Mouse (Mus musculus) megakaryocyte, embryonic 14.5 days (primary cell): ENCODE results near the gene Slc26a11.

Experiments
- FLI1 ChIP-seq: IDR thresholded peaks from 2 replicates; pipeline ENCODE4 v1.6.1; 2012; ENCODE audit warnings: low read length, inconsistent platforms, mixed read lengths
- GATA1 ChIP-seq: IDR thresholded peaks from 3 replicates; pipeline ENCODE4 v1.6.1; 2012; ENCODE audit warnings: mixed read lengths, low read length, inconsistent platforms, borderline replicate concordance

- TF ChIP-seq GATA1, result no peak
- no peak for TF ChIP-seq FLI1
Observed at GRCm38 (mm10) chr11:119396461-119396860, 41.1 kb downstream of the Slc26a11 start.
